14 mouse cellular contexts compared by ENCODE assay signal in genomic region chr2:180683524-180683923, GRCm38 (mm10). TPM values are rescaled to one million over a fixed set of nuclear protein-coding genes. Genes with fewer than 3 reads are reported as not detected.
"Had no signal": no experiment of that assay in that cellular context is flagged by ENCODE, and none has a peak within 500 bp of the region (broad histone marks: within the 10 kb centered on the region; RNA-seq: fewer than 3 reads in every experiment).

No protein-coding gene starts in this region.

- H3K4me3 ChIP-seq: layer of hippocampus, adult 2 months; limb, embryonic 10.5 days; midbrain, embryonic 13.5 days; neural tube, embryonic 15.5 days had no signal

- H3K9me3 ChIP-seq: limb, embryonic 10.5 days; midbrain, embryonic 13.5 days; neural tube, embryonic 15.5 days had no signal

- H3K27ac ChIP-seq: kidney, postnatal 0 days; layer of hippocampus, adult 2 months; limb, embryonic 10.5 days; macrophage; midbrain, embryonic 13.5 days; neural tube, embryonic 15.5 days; stomach, postnatal 0 days had no signal

- DNase-seq: kidney, adult 9 months; kidney, postnatal 4 days; lung, adult 2 months; thymus, postnatal 4 days had no signal

- H3K9ac ChIP-seq: midbrain, embryonic 13.5 days; neural tube, embryonic 15.5 days had no signal

- H3K4me2 ChIP-seq: midbrain, embryonic 13.5 days; neural tube, embryonic 15.5 days had no signal

- H3K27me3 ChIP-seq: midbrain, embryonic 13.5 days; neural tube, embryonic 15.5 days had no signal

- ATAC-seq: intestine, postnatal 0 days; lung, postnatal 0 days; midbrain, embryonic 13.5 days had no signal

- H3K4me1 ChIP-seq: limb, embryonic 10.5 days; midbrain, embryonic 13.5 days; neural tube, embryonic 15.5 days had no signal

RNA-seq across cellular contexts. Expression of gene Tcfl5, which starts 41.0 kb away (rescaled TPM):
- polyA plus RNA-seq: lung, postnatal 0 days; macrophage had no signal

RNA-seq across cellular contexts. Expression of gene Slc17a9, which starts 41.5 kb away (rescaled TPM):
- polyA plus RNA-seq: midbrain, postnatal 0 days had no signal
